Mouse (Mus musculus): ENCODE measurements around the gene Mlxip. TPM values are rescaled to one million over a fixed set of nuclear protein-coding genes. Genes with fewer than 3 reads are reported as not detected.
A peak's percentile ranks its signal among the peaks of the same experiment; 100 is the strongest.

Mlxip gene
- polyA plus RNA-seq, 1 experiment from 2014 or later: 10.5 TPM

- no peak overlapping the region for H3K4me2 ChIP-seq (replicated peaks; ENCODE audit: low read depth)
- H3K4me3 ChIP-seq (ENCODE audit: low read depth, low read length): no peak overlapping the region
- no peaks in the 10 kb centered on the region for H3K27me3 ChIP-seq (ENCODE audit: control insufficient read depth, insufficient read depth, low read length)
- no peaks in the 10 kb centered on the region for H3K4me1 ChIP-seq (replicated peaks; ENCODE audit: control insufficient read depth, insufficient read depth)
- DNase-seq (ENCODE audit: low spot score): peak; percentile 83
- TF ChIP-seq CTCF (IDR thresholded peaks at IDR 0.05; ENCODE audit: low read depth) (peak; percentile 98), EP300 (optimal IDR thresholded peaks at IDR 0.05) (no peak)
- H3K27ac ChIP-seq (replicated peaks): no peak overlapping the region; the same call in 1 of the 2 replicates
- peak; percentile 78 for ATAC-seq (ENCODE audit: low FRiP score, low TSS enrichment)
- no peaks in the 10 kb centered on the region for H3K9me3 ChIP-seq (ENCODE audit: control insufficient read depth, low read length)
- peaks cover 6% of the 10 kb centered on the region; the same call in 1 of the 2 replicates for H3K36me3 ChIP-seq (ENCODE audit: control insufficient read depth, insufficient read depth, low read length)
- WGBS: 62% methylated on average over 15 of the region's 15 CpGs
- H3K9ac ChIP-seq (ENCODE audit: low read length): no peak overlapping the region
Measured at GRCm38 (mm10) chr5:123377120-123377955, 17.3 kb upstream of the Mlxip start.

GRCm38 (mm10) chr5:123378712-123379111 lies 15.9 kb upstream of the Mlxip start:
- H3K4me3 ChIP-seq (ENCODE audit: low read depth, low read length): no peak overlapping the region
- ATAC-seq (ENCODE audit: low FRiP score, low TSS enrichment) (no peak), DNase-seq (ENCODE audit: low spot score) (no peak)
- H3K27me3 ChIP-seq (ENCODE audit: control insufficient read depth, insufficient read depth, low read length): no peaks in the 10 kb centered on the region
- no peaks in the 10 kb centered on the region for H3K36me3 ChIP-seq (ENCODE audit: control insufficient read depth, insufficient read depth, low read length)
- no peak for TF ChIP-seq CTCF (IDR thresholded peaks at IDR 0.05; ENCODE audit: low read depth)
- no peak for TF ChIP-seq EP300 (optimal IDR thresholded peaks at IDR 0.05)
- no peak overlapping the region for H3K4me2 ChIP-seq (replicated peaks; ENCODE audit: low read depth)
- H3K9ac ChIP-seq (ENCODE audit: low read length): no peak overlapping the region
- H3K9me3 ChIP-seq (ENCODE audit: control insufficient read depth, low read length): no peaks in the 10 kb centered on the region
- WGBS: 69% methylated on average over 9 of the region's 9 CpGs
- H3K4me1 ChIP-seq (replicated peaks; ENCODE audit: control insufficient read depth, insufficient read depth): no peaks in the 10 kb centered on the region
- H3K27ac ChIP-seq (replicated peaks): no peak overlapping the region

GRCm38 (mm10) chr5:123379504-123379931 lies 15.1 kb upstream of the Mlxip start:
- Histone ChIP-seq H3K27ac (replicated peaks) (no peak overlapping the region), H3K4me1 (replicated peaks; ENCODE audit: control insufficient read depth, insufficient read depth) (no peaks in the 10 kb centered on the region), H3K9ac (ENCODE audit: low read length) (no peak overlapping the region), H3K4me2 (replicated peaks; ENCODE audit: low read depth) (no peak overlapping the region), H3K4me3 (ENCODE audit: low read depth, low read length) (no peak overlapping the region), H3K36me3 (ENCODE audit: control insufficient read depth, insufficient read depth, low read length) (no peaks in the 10 kb centered on the region), H3K27me3 (ENCODE audit: control insufficient read depth, insufficient read depth, low read length) (no peaks in the 10 kb centered on the region), H3K9me3 (ENCODE audit: control insufficient read depth, low read length) (no peaks in the 10 kb centered on the region)
- ATAC-seq (ENCODE audit: low FRiP score, low TSS enrichment) (no peak), DNase-seq (ENCODE audit: low spot score) (no peak)
- no peak for TF ChIP-seq CTCF (IDR thresholded peaks at IDR 0.05; ENCODE audit: low read depth)
- TF ChIP-seq EP300 (optimal IDR thresholded peaks at IDR 0.05): no peak
- WGBS: 63% methylated on average over 5 of the region's 5 CpGs

GRCm38 (mm10) chr5:123381968-123382367 lies 12.6 kb upstream of the Mlxip start:
- WGBS: 24% methylated on average over 20 of the region's 20 CpGs
- TF ChIP-seq CTCF (IDR thresholded peaks at IDR 0.05; ENCODE audit: low read depth) (no peak), EP300 (optimal IDR thresholded peaks at IDR 0.05) (no peak)
- H3K9me3 ChIP-seq (ENCODE audit: control insufficient read depth, low read length): no peaks in the 10 kb centered on the region
- DNase-seq (ENCODE audit: low spot score) (peak; percentile 40), ATAC-seq (ENCODE audit: low FRiP score, low TSS enrichment) (0 out of 2 replicates have a peak, but pooled peaks have one; percentile 24)
- H3K9ac ChIP-seq (ENCODE audit: low read length): no peak overlapping the region
- H3K4me2 ChIP-seq (replicated peaks; ENCODE audit: low read depth): peak overlapping the region; percentile 17; the same call in 1 of the 2 replicates
- no peak overlapping the region for H3K4me3 ChIP-seq (ENCODE audit: low read depth, low read length)
- H3K27me3 ChIP-seq (ENCODE audit: control insufficient read depth, insufficient read depth, low read length): no peaks in the 10 kb centered on the region
- H3K4me1 ChIP-seq (replicated peaks; ENCODE audit: control insufficient read depth, insufficient read depth): no peaks in the 10 kb centered on the region
- H3K36me3 ChIP-seq (ENCODE audit: control insufficient read depth, insufficient read depth, low read length): no peaks in the 10 kb centered on the region
- no peak overlapping the region for H3K27ac ChIP-seq (replicated peaks)

GRCm38 (mm10) chr5:123382686-123383085 lies 11.9 kb upstream of the Mlxip start:
- H3K9me3 ChIP-seq (ENCODE audit: control insufficient read depth, low read length): no peaks in the 10 kb centered on the region
- WGBS: 73% methylated on average over 8 of the region's 8 CpGs
- H3K4me3 ChIP-seq (ENCODE audit: low read depth, low read length): no peak overlapping the region
- H3K4me2 ChIP-seq (replicated peaks; ENCODE audit: low read depth): no peak overlapping the region
- H3K36me3 ChIP-seq (ENCODE audit: control insufficient read depth, insufficient read depth, low read length): no peaks in the 10 kb centered on the region
- H3K27ac ChIP-seq (replicated peaks): no peak overlapping the region
- no peaks in the 10 kb centered on the region for H3K4me1 ChIP-seq (replicated peaks; ENCODE audit: control insufficient read depth, insufficient read depth)
- no peak for TF ChIP-seq CTCF (IDR thresholded peaks at IDR 0.05; ENCODE audit: low read depth)
- no peak for TF ChIP-seq EP300 (optimal IDR thresholded peaks at IDR 0.05)
- ATAC-seq (ENCODE audit: low FRiP score, low TSS enrichment): no peak
- no peak for DNase-seq (ENCODE audit: low spot score)
- H3K9ac ChIP-seq (ENCODE audit: low read length): no peak overlapping the region
- no peaks in the 10 kb centered on the region for H3K27me3 ChIP-seq (ENCODE audit: control insufficient read depth, insufficient read depth, low read length)

- whole genome bisulfite sequencing: 28% methylated on average over 3 of the region's 3 CpGs
- Histone ChIP-seq H3K9me3 (ENCODE audit: control insufficient read depth, low read length) (no peaks in the 10 kb centered on the region), H3K27ac (replicated peaks) (no peak overlapping the region), H3K4me1 (replicated peaks; ENCODE audit: control insufficient read depth, insufficient read depth) (no peaks in the 10 kb centered on the region), H3K4me3 (ENCODE audit: low read depth, low read length) (no peak overlapping the region), H3K27me3 (ENCODE audit: control insufficient read depth, insufficient read depth, low read length) (no peaks in the 10 kb centered on the region), H3K36me3 (ENCODE audit: control insufficient read depth, insufficient read depth, low read length) (no peaks in the 10 kb centered on the region), H3K4me2 (replicated peaks; ENCODE audit: low read depth) (no peak overlapping the region), H3K9ac (ENCODE audit: low read length) (no peak overlapping the region)
- ATAC-seq (ENCODE audit: low FRiP score, low TSS enrichment) (no peak), DNase-seq (ENCODE audit: low spot score) (no peak)
- TF ChIP-seq CTCF (IDR thresholded peaks at IDR 0.05; ENCODE audit: low read depth): no peak
Measured at GRCm38 (mm10) chr5:123388452-123388851, 6.1 kb upstream of the Mlxip start.

Data from stomach, postnatal 0 days (tissue).